Mouse (Mus musculus) heart, postnatal 10 days (tissue): ENCODE measurements around the gene Ptprt. TPM values are rescaled to one million over a fixed set of nuclear protein-coding genes. Genes with fewer than 3 reads are reported as not detected.
"Not testable (repeated sequence)": the region's sequence is repeated elsewhere in the genome, so short reads cannot be mapped to it uniquely, and the experiment has no call there.

Experiments used
- DNase-seq, 2 experiments: peaks; one replicate each; pipeline ENCODE4 v3.0.0; 2021
- intact Hi-C: fragments of 180-260 bp; cut with DNase I; formaldehyde crosslinking; loops from one replicate; pipeline ENCODE4 v1.15.1; 2025
- total RNA-seq, 2 experiments: library from RNA; stranded (reverse); gene quantifications; 2 replicates each; pipeline ENCODE4 v1.2.3; 2021

The Ptprt gene
- total RNA-seq, 2 experiments from 2014 or later, result 0.25 to 0.67 TPM

DNA sequence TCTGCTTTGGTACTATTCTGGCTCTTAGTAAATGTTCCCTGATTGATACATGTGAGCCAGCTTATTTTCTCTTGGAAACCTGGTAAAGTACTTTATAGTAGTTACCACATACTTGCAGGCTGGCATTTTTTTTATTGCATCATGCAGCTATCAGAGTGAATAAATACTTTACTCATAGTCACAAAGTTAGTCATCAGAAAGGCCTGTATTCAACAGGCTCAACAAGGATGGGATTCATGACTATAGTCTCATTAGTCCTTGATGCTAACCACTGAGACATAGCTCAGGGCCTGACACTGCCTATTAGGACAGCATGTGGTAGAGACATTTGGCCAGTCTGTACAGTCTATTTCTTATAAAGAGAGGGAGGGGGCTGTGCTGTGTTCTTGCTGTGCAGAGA is 1088.7 kb downstream of the Ptprt start:
- DNase-seq, result no peak
- intact Hi-C loops, result no loop called here

DNA sequence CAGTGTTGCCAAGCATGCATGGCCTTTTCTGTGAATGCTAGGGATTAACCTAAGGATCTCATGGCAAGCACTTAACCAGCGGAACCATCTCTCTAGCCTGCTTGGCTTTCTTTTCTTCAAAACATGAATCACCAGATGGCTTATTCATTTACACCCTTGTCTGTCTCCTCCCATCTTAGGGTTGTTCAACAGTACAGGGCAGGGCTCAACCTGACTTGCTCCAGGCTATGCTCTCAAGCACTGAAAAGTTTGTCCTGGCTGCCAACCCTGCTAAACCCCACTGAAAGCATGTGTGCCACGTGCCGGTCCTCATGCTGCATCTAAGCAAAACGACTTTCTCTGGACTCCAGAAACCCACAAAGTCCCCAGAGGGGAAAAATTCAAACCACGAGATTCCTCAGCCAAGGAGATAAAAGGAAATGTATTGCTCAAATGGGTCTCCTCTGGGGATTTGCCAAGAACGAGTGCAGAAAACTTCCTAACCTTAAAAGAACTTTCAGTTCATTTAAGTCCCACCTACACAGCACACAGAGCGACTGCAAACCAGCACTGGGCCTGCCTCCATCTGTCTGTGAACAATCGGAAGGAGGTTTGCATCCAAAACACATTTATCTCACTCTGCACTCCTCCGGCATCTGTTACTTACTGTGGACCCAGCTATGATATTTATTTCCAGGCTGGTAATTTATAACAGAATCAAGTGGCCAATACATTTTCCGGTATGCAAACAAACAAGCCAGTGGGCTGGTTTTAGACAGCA is 1090.5 kb downstream of the Ptprt start:
- DNase-seq, result peak; percentile 39 to 52
- intact Hi-C loops, result no loop called here

DNA sequence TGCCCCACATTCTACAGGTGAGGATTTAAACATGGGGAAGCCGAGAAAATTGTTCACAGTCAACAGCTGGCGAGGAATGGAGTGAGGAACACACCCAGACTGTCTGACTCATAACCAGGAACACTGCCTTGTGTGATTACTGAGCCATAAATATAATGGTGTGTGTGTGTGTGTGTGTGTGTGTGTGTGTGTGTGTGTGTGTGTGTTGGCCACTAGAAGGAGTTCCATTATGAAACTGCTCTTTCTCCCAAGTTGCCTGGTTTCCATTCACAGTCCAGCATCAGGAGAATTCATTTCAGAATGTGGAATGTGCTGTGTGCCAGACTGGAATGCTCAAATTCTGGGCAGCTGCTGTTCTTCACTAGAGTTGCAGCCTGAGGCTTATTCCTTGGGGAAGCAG is 1099.4 kb downstream of the Ptprt start:
- DNase-seq, result peak; percentile 33 to 45
- intact Hi-C loops, result no loop called here

DNA sequence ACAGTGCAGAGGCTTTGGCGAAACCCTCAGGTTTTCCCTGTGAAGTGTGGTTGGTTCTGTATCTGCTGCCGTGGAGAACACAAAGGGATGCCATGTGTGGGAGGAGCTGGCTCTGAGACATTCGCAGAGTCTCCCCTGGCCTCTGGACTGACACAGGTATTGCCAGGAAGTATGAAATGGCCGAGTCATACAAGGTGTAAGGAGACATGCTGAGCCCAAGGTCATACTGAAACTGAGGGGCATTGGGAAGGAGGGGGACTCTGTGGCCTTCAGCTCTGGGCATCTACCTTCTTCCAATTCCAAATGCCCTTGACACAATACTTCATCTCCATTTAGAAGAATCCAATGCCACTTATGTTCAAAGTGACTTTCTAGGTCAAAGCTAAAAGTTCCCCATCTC is 1103.1 kb downstream of the Ptprt start:
- intact Hi-C loops, result no loop called here
- DNase-seq, result no peak

DNA sequence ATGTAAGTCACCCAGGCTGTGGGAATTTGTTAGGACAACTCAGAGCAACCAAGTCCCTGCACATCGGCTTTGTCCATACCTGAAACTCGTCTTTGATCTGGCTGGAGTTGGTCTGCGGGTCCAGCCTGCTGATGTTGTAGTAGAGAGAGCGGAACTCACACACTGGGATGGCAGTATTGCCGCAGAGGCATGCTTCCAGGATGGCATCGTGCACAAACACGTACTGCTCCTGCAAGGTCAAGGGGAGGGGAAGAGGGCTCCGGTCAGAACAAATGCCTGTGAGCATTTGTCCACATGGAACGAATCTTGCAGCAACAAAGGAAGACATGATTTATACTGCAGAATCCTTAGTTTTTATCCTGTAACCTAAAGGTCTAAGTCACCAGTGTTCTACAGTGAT is 1107.3 kb downstream of the Ptprt start:
- DNase-seq, result no peak
- intact Hi-C loops, result no loop called here

DNA sequence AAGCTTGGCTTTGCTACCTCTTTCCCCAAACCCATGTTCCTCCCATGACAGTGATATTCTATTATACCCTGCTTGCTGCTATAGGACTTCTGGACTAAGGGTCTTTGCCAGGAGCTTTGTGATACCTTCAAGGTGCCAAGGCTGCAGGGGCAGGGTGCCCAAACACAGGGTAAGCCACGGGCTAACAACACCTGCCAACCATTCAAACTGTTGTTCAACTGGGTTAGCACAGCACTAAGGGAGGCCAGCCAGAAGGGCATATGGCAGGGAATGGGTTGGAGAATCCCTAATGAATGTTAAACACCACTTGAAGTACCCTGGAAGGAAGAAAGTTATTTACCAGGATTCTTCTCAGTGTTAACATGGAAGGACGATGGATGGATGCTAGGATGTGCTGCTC is 1108.9 kb downstream of the Ptprt start:
- no peak for DNase-seq
- intact Hi-C loops, result no loop called here

DNA sequence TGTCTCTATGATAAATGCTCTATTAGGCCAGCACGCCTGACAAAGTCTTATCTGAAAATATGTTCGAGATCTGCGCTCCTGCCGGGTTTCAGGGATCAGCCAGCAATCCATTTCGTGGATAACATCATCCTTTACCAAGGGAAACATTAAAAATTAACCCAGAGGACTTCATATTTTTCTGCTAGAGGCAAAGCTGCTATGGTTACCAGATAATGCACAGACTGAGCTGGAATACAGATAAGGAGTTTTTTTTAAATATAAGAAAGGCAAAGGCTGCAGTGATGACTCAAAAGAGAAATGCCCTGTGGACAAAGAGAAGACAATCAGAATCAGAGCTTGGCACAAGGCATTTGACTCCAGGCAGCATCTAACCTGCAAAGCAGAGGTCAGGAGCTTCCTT is 1111.4 kb downstream of the Ptprt start:
- DNase-seq, result no peak
- intact Hi-C loops, result no loop called here

DNA sequence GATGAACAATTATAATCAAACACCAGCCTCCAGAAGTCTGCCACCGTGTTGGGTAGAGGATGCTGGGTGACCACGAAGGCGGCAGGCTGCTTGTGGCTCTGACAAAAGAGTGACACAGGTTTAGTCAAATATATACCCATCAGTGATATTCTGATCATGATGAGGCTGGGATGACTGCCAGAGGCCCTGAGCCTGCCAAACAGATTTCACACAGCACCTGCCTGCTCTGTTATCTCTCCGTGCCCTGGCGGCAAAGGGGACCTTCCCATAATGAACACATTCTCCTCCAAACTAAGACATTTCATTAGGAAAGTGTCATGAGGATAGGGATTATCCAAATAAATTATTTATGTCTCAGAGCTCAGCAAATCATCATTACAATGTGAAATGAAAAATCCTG is 1113.6 kb downstream of the Ptprt start:
- intact Hi-C loops, result no loop called here
- DNase-seq, result no peak

DNA sequence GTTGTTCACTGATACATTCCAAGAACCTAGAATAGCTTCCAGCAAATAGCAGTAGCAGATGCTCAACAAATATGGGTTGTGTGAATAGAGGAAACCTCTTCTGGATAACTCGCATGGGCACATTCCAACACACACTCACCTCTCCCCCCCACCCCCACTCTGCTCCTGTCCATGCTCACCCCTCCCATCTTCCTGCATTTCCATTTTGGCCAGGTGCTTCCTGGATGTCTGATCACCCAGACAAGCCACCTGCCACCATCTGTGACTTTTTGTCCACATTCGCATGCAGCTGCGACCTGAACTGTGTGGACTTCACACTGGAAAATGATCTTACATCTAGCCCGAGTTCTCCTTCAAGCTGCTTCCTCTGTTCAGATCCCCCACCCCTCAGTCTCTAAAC is 1115.5 kb downstream of the Ptprt start:
- no peak for DNase-seq
- intact Hi-C loops, result no loop called here

DNA sequence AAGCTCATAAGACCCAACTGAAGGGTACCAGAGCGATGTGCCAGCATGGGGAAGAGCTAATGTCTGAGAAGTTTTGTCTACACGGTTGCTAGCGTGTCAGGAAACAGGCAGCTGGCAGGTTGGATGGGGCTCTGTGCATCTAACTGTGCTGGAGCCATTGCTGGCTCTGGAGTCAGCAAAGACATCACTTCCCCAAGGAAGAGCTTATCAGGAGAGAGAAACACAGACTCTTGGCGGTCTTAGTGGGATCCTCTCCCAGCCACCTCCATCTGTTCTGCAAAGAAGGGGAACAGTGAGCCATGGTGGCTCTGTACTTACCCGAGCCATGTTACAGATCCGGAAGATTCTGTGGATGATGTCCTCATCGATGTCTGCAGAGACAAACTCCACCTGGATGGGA is 1126.8 kb downstream of the Ptprt start:
- intact Hi-C loops, result no loop called here
- DNase-seq, result peak; percentile 8 to 20

DNA sequence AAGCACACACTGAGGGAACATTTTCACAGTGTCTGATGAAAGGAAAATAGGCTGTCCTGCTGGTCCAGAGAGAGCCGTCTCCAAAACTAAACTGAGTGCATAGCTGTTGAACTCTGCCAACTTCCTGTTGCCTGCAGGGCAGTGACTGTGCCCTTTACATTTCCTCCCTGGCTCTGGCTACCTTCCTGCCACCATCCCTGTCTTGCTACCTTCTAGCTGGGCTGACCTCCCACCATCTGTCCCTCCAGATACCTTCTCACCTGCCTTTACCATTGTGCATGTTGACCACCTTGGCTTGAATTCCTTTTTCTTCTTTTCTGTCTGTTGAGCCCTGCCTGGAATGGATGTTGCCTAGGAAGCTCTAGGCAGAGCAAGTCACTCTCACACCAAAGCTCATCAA is 1133.8 kb downstream of the Ptprt start:
- intact Hi-C loops, result no loop called here
- DNase-seq, result no peak

DNA sequence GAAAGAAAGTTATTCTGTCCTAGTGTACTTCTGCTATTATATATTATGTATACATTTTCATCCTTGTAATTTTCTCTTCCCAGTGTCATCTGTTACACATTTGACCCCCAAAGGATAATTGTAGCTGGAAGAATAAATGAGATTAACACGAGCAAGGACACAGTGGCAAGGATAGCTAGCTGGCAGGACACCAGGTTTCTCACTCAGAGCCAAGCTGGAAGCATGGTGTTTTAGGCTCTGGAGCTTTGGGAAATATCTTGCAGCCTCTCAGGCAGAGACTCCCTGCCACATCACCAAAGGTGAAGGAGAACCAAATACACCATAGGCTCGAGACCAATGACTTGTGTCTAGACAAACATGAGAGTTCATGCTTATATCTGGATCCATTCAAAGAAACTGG is 1141.3 kb downstream of the Ptprt start:
- DNase-seq, result no peak
- intact Hi-C loops, result no loop called here

DNA sequence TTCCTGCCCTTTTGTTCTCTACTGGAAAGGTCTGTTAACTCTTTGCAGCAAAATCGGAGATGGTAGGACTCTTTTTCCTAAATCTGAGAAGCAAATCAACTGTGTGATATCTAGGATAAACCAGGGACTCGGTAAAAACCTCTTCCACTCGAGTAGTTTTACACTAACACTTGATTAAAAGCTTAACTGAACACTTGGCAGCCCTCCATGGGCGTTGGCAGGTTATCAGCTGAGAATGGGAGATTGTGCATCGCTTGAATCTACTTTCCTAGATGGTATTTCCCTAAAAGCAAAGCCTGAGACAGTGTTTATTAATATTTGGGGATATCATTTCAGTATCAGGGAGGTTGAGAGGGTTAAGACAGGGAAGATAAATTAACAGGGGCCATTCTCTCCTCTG is 1144.0 kb downstream of the Ptprt start:
- DNase-seq, result peak; percentile 7 to 11
- intact Hi-C loops, result no loop called here

DNA sequence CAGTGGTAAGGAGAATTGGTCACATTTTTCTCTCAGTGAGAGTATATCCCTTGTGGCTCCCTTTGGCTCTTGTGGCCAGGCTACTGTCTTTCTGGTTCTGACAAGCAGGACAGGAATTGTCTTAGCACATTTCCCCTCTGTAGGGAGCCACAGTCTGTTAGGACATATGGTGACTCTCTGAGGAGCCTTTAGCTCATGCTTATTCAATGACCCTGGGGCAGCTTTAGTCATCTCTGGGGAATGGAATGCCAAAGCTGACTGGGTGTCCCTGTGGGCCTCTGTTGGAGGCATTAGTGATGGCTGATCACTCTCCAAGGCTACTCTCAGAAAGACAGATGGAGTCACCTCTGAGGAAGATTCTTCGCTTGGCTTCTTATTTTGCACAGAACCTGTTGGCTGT is 1147.7 kb downstream of the Ptprt start:
- DNase-seq, result no peak
- intact Hi-C loops, result no loop called here

DNA sequence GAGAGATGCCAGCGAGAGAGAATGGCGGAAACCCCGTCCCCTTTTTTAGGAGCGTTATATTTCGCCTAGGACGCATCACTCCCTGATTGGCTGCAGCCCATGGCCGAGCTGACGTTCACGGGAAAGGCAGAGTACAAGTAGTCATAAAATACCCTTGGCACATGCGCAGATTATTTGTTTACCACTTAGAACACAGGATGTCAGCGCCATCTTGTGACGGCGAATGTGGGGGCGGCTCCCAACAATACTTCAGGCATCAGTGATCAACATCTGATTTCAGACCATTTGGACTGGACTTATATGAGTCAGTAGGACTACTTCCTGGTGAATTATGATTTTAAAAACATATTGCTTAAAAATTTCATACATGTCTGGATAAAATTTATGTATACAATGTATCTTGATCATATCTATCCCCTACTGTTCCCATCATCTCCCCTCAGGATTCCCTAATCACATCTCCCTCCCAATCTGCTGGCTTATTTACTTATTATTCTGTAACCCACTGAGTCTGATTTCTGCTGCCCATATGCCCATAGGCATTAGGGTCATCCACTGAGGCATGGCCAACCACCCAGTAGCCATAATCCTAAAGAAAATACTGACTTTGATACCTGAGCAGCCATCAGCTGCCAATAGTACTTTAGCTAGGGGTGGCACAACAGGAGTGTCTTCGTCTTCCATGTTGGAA is 1148.9 kb downstream of the Ptprt start:
- DNase-seq, intact Hi-C loops: not testable (repeated sequence)

DNA sequence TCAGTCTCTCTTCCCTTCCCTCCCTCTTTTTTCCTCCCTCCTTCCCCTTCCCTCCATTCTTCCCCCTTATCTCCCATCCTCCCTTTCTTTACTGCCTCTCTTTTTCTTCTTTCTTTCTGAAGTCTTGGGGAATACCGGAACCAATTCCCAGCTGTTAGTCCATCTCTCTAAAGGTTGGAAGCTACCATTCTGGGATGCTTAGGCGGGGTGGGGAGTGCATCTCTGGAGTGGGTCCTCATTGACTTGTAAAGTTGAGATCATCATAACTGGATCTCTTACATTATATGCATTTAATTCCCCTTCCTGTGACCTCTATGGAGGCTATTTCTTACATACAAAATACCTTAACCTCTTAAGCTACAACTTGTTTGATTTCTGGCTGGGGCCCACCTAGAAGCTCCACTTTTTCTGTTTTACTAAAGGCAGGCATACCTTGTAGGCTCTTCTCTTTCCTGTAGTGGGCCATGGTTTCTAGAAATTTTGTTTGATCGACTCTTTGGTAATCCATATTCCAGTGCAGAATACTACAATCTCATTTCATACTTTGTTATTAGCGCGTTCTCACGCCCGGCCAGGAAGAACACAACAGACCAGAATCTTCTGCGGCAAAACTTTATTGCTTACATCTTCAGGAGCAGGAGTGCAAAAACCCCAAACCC is 1149.7 kb downstream of the Ptprt start:
- intact Hi-C loops, result no loop called here

DNA sequence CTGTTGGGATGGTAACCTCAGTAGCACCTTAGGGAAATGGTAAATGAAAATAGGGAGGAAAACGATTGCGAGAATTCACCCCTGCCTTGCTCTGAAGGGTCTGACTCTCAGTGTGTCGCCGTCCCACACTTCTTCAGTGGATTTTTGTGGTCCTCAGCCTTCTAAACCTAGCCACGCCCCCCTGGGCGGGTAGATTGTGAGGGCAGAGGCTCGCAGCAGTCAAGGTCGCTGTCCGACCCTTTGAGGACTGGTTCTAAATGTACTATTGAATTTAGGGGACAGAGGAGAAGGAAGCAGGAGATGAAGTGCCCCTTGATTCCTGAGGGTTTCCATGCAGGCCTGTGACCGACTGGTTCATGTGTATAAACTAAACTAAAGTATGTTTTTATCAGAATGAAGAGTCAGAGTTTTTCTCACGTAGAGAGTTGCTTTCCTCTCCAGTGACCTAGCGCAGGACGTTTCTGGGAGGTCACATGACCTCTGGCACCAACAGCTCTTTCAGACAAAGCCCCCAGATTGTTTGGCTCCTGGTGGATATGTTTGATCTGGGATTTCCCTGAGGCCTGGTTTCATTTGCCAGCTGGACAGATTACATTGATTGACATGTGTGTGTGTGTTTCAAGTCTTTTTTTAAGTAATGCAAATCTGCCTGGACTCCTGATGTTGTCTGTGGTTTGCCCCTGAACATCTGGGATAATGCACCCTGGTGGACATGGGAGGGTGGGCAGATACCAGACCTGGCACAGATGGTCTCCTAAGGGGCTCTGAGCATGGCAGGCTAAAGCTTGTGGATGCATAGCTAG is 1161.6 kb downstream of the Ptprt start:
- DNase-seq, result no peak
- intact Hi-C loops, result no loop called here

More for the DNA sequence above, 1149.7 kb downstream of the Ptprt start:
- no peak for DNase-seq

DNA sequence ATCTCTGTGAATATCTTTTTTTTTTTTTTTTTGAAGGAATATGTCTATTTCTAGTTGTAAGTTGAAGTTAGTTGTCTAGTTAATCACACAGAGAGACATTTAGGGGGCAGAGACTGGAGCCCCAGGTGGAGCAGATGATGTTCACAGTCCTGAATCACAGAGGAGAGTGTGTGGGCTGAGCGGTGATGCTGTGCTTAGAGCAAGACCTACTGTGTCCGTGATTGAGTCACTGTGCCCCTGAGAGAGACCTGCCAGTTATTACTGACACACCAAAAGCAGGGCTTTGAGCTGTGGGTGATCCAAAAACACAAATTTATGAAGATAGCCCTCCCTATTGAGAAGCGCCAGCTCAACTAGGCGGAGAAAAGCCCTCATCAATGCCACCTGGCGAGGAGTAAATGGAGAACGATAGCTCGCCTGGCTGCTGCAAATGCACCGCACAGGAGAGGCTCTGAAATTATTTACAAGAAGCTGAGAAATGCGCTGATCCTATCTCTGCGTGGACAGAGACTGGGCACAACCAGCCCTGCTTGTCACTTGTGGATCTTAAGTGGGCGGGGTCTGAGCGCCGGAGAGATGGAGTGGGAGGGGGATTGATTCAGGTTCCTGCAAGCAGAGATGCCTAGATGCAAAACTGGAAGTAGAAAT is 1162.4 kb downstream of the Ptprt start:
- intact Hi-C loops, result no loop called here
- DNase-seq, result no peak

DNA sequence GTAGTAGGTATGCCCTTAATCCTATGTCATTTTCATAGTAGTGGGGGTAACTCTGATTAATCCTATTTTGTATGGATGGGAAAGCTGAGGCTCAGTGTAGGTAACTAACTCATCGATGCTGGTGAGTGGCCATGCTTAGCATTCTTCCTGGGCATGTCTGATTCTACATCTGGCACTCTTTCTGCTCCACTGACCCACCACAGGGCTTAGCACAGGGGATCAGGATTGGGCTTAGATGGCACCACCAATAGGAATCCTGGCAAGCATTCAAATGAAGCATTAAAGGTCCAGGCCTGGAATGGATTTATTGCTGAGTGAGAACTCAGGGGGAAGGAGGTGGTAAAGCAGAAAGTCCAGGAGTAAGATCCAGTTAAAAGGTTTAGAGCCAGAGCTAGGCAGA is 1179.2 kb downstream of the Ptprt start:
- DNase-seq, result no peak

DNA sequence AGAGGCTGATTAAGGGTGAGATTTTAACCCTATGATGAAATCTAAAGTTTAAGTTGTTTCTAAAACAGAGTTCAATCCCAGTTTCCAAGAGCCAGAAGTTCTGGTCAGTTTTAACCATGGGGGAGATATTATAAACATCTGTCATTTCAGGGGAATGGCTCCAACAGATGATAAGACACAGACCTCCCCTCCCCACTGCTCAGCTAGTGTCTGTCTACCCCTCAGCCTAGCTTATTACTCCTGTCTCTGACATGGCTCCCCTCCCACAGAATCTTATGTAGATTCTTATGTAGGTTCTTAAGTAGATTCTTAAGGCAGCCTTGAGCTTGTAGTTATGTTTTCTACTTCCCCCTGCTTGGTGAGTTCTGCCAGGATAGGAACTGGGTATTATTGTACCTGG is 1180.5 kb downstream of the Ptprt start:
- intact Hi-C loops, result no loop called here

More for the DNA sequence above, 1179.2 kb downstream of the Ptprt start:
- intact Hi-C loops, result no loop called here

More for the DNA sequence above, 1180.5 kb downstream of the Ptprt start:
- DNase-seq, result no peak
